Mouse (Mus musculus) c-Kit-positive CD71-positive TER-119-negative erythroid progenitor cells, embryonic 14.5 days (primary cell): ENCODE data around the gene Ppp1r14d.

ENCODE experiments used
- DNase-seq: peaks from one replicate; pipeline ENCODE4 v3.0.0-alpha.2; 2013; ENCODE audit warnings: low read depth

The Ppp1r14d gene

DNA sequence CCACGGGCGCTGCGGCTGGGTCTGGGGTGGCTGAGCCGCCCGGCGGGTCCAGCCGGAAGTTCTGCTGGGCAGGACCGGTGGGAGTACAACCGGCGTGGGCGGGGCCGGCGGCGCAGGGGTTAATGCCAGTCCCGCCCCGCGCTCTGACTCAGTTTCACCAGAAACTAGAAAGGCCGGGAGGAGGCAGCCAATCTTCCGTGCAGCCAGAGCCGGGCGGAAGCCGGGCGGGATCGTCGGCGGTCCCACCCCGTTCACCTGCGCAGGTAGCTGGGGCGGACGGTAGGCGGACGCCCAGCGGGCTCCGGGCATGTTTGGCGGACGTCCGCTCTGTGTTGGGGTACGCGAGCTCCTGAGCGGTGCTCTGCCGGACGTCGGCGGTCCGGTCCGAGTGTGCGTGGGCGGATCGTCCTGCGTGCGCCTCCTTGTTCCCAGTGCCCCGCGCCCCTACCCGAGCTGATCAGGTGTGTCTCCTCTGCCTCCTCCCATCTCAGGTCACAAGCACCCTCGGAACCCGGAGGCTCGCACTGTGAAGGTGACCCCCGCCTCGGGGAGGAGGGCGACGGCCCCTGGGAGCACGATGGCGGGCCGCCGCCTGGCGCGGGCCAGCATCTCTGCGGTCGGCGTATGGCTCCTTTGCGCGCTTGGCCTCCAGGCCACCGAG lies 7.6 kb upstream of the Ppp1r14d start, which contains the start of gene Spint1:
Gene Spint1 (plus strand): TSS at position 153 of the 661 bp plus-strand sequence.
- no peak for DNase-seq

DNA sequence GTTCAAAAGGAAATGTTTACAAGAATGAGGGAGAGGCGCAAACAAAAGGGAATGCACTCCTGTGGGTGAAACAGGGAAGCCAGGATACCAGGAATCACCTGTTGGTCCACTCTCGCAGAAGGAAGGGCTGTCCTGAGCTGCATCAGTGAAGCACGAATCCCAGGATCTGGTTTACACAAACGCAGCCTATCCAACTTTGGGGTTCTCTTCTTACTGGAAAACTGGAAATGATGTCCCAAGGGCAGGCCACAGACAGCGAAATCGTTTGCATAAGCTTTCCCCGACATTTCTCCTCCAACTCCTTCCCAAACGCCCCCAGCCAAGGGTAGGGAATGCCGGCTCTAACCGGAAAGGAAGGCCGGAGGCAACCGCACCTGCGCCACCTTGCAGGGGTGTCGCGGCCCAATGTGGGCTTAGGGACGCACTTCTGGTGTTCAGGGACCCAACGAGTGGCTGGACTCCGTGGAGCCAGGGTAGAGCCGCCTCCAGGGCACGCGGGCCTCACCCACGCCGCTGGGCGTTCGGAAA lies 7.0 kb upstream of the Ppp1r14d start:
- no peak for DNase-seq

DNA sequence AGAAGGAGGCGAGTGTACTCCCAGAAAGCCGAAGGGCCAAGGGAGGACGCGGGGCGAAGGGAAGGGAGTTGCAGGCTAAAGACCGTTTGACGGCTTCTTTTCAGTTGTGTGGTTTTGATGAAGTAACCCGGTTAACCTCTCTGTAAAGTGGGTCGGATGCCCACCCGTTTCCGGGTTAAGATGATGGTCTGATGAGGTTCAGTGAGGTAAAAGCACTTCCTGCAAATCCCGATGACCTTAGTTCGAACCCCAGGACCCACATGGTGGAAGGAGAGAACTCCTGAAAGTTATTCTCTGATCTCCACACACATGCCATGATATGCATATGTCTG lies 20.6 kb downstream of the Ppp1r14d start:
- no peak for DNase-seq

DNA sequence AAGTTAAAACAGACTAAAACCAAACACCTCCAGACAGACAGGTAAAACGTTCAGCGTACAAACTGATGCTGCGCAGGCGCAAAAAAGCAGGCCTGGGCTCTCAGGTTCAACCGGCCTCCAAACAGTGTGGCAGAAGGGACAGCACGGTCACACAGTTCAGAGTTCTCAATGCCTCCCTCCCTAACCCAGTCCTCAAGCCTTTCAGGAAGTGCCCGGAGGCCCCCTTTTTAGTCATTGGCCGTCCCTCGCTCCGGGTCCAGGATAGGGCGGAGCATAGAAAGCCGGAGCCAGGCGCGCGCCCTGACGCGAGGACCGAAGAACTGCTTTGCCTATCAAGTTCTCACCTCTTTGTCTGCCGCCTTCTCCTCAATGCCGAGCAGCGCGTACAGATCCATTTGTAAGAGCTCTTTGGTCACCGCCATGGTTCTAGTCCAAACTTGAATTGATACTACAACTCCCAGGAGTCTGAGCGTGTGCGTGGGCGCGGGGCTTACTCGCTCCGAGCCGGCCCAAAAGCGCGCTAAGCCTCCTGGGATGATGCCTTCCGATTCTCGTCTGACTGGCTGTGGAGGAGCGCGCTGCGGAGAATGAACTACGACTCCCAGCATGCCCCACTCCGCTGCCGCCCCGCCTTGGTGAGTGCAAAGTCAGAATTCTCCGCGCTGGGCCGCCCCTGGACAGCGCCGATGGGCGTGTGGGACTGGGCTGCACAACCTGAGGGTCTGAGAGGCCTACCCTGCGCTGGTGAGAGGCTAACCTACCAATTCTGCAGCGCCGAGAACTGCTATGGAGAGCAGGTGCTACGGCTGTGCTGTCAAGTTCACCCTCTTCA lies 21.1 kb downstream of the Ppp1r14d start, which contains the start of the genes Zfyve19 and Dnajc17:
Gene Zfyve19 (plus strand): TSS at position 274 of the 832 bp plus-strand sequence.
Gene Dnajc17 (minus strand): TSS at position 452 of the 832 bp plus-strand sequence.
- DNase-seq = peak; percentile 94

- DNase-seq = no peak
These were observed 21.8 kb downstream of the Ppp1r14d start for GRCm38 (mm10) chr2:119207961-119208343.

- DNase-seq = no peak
These were observed 25.7 kb downstream of the Ppp1r14d start for GRCm38 (mm10) chr2:119203871-119204460.

GRCm38 (mm10) chr2:119202914-119203453 lies 26.7 kb downstream of the Ppp1r14d start:
- no peak for DNase-seq

GRCm38 (mm10) chr2:119198934-119199333 lies 30.8 kb downstream of the Ppp1r14d start:
- no peak for DNase-seq

- DNase-seq = no peak
These were observed 31.7 kb downstream of the Ppp1r14d start for GRCm38 (mm10) chr2:119198049-119198448.

- no peak for DNase-seq
These were observed 32.2 kb downstream of the Ppp1r14d start for GRCm38 (mm10) chr2:119197493-119197892.

DNA sequence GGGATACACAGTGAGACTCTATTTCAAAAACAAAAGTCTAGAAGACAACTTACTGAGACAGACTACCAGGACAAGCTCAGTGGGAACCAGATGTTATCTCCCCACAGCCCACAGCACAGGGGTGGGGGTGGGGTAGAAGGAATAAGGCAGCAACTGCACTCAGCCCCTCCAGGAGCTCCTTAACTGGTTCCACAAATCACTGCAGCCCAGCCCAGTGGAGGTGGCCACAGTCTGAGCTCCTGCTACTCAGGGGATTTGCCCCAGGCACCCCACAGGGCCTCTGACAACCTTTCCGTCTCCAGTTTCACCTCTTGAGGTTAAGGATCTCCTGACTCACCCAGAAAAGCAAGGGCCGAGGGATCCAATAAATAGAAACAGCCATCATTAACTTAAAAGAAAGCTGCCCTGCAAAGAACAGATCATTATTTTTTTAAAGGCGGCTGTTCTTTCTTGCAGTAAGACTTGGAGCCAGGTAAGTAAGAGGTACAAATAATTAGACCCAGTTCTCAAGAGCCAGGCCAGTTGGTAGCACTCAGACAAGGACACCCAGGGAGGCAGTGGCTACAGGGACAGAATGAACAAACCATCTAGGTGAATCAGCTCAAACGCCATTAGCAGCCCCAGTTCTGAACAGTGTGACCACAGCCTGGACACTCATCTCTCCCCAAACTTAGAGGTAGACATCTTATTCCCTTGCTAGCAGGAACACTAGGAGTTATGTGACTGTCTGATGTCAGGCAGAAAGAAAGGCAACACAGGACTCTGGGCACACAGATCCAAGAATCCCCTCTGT lies 33.2 kb downstream of the Ppp1r14d start:
- DNase-seq = no peak

- no peak for DNase-seq
These were observed 35.6 kb downstream of the Ppp1r14d start for GRCm38 (mm10) chr2:119194140-119194539.

- DNase-seq = no peak
These were observed 38.7 kb downstream of the Ppp1r14d start for GRCm38 (mm10) chr2:119190969-119191368.

GRCm38 (mm10) chr2:119189029-119189710 lies 40.5 kb downstream of the Ppp1r14d start:
- DNase-seq = peak; percentile 79

DNA sequence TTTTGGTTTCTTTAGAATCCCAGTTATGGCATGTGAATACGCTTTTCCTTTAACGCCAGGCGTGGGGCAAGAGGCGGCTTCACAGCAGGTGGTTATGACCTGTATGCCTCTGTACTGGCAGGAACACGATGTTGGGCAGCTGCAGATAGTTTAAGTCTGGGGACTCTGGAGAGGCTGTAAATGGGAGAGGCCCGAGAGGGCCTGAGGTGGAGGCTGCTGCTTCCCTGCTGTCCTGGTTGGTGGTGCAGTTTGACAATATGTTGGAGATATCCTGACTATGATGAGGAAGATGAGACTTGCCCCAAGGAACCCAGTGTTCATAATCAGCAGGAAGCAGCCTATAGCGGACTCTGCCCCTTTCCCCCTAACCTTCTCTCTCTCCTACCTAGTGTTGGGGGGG lies 46.8 kb downstream of the Ppp1r14d start:
- no peak for DNase-seq

DNA sequence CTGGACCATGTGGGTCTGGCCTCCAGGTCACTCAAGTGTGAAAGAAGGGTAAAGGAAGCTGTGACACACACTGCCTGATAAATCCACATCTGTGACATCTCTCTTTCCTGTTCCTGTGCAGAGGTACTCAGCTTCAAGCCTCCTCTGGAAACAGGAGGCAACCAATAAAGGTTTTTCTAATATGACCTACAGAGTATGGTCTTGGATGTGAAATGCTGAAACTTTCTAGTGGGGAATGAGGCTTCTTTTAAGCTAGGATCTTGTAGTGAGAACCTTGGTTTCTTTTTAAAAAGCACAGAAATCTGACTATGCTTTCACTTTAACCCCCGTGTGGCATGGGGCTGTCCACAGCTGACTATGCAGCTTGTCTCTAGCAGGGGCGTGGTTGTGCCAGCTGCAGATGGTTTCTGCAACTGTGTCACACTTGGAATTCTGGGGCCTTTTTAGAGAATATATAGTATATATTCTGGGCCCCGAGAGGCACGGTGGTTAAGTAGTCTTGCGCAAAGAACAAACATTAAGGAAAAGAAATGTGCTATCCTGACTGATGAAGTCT lies 52.2 kb downstream of the Ppp1r14d start:
- DNase-seq = no peak

GRCm38 (mm10) chr2:119176761-119177160 lies 52.9 kb downstream of the Ppp1r14d start:
- DNase-seq = no peak

DNA sequence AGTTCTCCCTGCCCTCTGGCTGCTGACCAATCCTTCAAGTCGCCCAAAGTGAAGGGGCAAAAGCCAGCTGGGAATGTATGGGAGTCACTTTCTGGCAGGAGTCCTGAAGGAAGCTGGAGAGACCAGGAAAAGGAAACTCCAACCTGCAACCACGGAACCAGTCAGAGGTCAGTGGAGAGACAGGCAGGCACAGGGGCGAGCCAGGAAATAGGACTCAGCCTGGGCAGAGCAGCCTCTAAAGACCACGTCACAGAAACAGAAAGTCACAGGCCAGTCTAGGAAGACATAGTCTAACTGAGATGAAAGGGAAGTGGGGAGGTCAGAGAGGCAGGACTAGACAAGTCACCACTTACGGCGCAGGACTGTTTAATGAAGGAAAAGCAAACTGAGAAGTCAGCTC lies 54.1 kb downstream of the Ppp1r14d start:
- DNase-seq = no peak

DNA sequence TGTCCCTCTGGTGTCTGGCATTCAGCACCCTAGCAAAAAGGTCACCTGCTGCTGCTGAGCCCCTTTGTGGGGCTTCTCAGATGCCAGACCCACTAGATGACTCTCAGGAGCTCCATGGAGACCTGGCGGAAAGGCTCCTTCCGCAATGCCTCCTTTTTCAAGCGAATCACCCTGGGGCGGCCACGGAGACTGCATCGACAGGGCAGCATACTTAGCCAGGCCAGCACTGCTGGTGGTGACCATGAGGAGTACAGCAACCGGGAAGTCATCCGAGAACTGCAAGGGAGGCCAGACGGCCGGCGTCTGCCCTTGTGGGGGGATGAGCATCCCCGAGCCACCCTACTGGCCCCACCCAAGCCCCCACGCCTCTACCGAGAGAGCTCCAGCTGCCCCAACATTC lies 54.8 kb downstream of the Ppp1r14d start:
- no peak for DNase-seq

GRCm38 (mm10) chr2:119173991-119174651 lies 55.6 kb downstream of the Ppp1r14d start, which contains the start of gene Gm14137:
Gm14137 (plus strand) TSS chr2:119174509.
- DNase-seq = no peak
